Mouse (Mus musculus): ENCODE measurements around the gene Dctn1. TPM values are rescaled to one million over a fixed set of nuclear protein-coding genes. Genes with fewer than 3 reads are reported as not detected.

Dctn1 gene
- 100 to 1,000 TPM; 398 to 403 TPM for total RNA-seq (2021)
- long read RNA-seq, full-length matches to known transcripts = 68 of 542 reads
- long read RNA-seq, partial matches to known transcripts = 394 of 542 reads
- long read RNA-seq, other reads (novel, unspliced or antisense) = 80 of 542 reads

DNA sequence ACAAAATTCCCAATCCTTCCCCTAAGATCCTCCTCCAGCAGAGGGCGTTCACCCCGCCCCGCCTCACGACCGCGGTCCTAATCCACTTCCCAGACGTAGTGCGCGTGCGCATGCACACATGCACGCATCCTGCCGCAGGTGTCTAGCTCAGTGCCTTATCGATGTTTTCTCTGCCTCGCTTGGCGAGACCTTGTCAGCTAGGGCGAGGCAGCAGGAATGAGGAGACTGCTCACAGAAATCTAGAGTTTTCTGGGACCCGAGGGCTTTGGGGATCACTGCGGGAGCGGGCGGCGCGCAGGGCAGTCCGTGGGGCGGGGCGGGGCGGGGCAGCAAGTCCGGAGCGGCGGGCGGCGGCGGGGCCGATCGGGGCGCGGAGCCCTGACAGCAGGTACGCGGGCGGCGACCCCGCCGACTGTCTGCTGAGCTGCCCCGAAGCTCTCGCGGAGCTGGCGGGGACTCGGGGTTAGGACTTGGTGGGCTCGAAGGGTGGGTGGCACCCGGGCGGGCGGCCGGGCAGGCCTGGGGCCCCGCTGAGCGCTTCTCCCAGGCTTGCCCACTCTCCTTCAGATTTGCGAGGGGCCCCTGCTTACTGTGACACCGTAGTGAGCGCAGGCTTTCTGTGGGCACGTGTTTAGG is at the start of gene Dctn1:
Gene Dctn1 (plus strand): TSS at position 314 of the 636 bp plus-strand sequence.
- DNase-seq (ENCODE audit: low spot score in 2 of 2) = peak; percentile 93 to 95

DNA sequence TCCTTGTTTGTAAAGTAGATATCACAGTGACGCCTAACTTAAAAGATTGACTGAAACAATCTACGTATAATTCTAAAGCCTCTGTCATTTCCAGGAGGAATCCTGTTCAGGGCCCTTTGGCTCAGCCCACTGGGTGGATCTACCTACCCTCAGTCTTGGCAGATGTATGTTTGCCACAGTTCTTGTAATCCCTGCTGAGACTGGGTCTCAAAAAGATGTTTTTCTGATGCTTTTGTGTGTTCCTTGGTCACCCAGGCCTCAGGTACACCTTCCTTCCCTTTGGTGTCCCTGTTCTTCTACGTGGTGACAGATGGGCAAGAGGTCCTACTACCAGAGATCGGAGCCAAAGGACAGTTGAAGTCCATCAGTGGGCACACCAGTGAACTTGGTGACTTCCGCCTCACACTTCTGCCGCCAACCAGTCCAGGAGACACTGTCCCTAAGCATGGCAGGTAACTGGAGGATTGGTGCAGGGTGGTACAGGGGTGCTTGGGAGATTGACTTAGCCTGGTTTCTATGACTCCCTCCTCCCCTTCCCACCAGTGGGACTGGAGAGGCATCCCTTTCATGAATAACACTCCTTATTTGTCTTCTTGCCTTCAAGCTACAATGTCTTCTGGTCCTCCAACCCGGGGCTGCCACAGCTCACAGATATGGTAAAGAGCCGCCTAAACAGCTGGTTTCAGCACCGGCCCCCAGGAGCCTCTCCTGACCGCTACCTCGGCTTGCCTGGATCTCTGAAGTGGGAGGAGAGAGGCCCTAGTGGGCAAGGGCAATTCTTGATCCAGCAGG is 49.2 kb upstream of the Dctn1 start:
- no peak for DNase-seq (ENCODE audit: low spot score in 2 of 2)

DNA sequence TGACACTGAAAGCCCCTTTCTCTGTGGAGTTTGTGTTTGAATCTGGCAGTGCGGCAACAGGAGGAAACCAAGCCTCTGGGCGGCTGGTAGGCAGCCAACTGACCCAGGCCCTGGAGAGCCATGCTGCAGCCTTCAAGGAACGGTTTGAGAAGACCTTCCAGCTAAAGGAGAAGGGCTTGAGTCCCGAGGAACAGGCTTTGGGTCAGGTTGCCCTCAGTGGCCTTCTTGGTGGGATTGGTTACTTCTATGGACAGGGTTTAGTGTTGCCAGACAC is 48.6 kb upstream of the Dctn1 start:
- no peak for DNase-seq (ENCODE audit: low spot score in 2 of 2)

DNA sequence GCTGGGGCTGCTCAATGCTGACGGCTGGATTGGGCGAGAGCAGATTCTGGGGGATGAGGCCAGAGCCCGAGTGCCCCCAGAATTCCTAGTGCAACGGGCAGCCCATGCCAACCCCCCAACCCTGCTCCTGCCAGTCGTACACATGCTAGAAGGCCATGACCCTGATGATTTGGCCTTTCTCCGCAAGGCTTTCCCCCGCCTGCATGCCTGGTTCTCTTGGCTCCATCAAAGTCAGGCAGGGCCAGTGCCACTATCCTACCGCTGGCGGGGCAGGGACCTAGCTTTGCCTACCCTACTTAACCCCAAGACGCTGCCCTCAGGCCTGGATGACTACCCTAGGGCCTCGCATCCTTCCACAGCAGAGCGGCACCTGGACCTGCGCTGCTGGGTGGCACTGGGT is 48.1 kb upstream of the Dctn1 start:
- DNase-seq (ENCODE audit: low spot score in 2 of 2) = no peak

DNA sequence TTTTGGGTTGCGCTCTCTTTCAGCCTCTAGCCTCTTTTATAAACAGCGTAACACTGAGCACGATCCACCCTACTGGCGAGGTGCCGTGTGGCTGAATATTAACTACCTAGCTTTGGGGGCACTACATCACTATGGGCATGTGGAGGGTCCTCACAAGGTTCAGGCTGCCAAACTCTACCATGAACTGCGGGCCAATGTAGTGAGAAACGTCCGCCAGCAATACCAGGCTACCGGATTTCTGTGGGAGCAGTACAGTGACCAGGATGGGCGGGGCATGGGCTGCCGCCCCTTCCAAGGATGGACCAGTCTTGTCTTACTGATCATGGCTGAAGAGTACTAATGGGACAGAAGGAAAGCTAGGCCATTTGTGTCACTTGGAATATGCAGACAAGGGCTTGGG is 47.4 kb upstream of the Dctn1 start:
- DNase-seq (ENCODE audit: low spot score in 2 of 2) = no peak

DNA sequence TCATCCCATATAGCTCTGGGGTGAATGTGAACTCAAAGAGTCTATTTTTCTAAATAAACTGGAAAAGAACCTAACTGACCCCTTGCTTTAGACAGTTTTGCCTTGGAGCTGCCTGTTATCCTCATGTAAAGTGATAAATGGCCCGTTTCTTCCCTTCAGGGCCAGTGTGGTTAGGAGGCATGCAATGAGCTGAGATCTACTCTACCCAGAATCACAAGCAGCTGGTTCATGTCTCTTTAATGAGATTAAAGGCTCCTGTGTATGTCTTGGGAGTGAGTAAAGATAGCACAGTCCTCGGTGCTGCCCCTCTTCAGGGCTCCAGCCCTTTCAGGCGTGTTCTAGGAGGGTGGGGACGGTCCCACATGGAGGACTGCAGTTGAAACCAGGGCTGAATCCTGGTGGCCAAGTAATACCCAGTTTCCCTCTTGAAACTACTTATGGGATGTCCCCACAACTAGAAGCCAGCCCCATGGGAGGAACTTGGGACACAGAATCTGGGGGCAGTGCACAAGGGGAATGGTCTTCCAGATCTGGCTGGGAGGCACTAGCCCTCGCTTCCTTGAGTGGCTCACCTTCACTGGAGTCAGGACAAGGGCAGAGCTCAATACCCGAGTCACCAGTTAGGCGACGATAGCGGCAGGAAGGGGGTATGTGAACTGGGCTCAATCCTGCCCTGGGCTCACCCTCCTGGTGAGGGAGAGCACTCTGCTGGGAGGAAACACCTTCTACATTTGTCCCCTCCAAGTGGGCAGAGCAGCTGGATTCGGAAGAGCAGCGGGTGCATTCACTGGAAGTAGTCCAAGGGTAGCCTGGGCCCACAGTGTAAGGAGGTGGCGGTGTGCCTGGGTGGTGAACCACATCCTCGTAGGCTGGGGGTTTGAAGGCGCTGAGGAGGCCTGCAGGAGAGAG is 46.6 kb upstream of the Dctn1 start:
- DNase-seq (ENCODE audit: low spot score in 2 of 2) = no peak

DNA sequence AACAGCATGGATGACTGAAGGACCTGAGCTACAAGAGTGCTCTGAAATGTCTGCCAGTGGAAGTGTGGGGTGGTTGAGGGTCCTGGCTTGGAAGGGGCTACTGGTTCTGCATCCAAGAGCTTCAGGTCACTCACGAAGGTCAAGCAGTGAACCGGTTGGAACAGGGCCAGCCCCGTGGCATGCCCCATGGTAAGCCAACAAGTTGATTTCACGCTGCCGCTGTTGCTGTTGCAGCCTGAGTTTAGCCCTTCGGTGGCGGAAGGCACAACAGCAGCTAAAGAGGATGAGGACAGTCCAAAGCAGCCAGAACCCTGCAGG is 46.0 kb upstream of the Dctn1 start:
- DNase-seq (ENCODE audit: low spot score in 2 of 2) = no peak

DNA sequence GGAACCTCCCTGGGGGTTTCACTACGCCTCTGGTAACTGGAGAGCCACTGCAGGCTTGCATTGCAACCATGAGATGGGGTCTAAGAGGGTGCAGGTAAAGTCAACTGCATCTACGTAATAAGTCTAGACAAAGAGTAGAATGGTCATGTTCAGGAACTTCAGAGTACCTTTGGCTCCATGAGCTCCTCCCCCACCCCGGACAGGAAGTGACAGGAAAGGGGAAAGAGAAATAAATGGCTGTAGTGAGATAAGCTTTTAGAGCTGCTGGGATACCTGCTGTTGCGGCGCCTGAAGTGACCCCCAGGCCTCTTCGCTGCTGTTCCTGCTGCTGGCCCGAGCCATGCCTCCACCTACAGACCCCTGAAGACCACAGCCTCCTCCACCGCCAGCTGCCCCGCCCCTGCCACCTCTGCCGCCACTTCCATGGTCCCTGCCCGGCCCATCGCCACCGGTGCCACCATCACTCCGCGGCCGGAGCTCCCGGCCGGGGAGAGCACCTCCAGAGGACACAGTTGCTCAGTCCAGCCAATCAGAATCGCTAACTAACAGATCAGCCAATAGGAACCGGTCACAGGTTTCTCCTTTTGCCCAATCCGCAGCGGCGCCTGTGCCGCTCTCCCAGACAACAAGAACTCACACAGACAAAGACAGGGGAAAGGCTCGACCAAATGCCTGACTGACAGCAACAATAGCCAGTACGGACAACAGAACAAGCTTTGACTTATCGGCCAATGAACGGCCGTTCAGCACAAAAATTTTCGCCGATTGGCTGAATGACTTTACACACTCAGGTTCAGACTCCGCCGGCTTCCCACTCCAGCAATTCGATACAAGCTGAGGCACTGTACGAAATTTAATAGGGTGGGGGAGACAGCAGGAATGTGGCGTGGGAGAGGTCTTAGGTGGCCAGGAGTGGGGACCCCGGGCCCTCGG is 44.5 kb upstream of the Dctn1 start, which contains the start of gene Wbp1:
Gene Wbp1 (minus strand): TSS at position 630 of the 933 bp plus-strand sequence.
- DNase-seq (ENCODE audit: low spot score in 2 of 2) = peak; percentile 97 to 99

DNA sequence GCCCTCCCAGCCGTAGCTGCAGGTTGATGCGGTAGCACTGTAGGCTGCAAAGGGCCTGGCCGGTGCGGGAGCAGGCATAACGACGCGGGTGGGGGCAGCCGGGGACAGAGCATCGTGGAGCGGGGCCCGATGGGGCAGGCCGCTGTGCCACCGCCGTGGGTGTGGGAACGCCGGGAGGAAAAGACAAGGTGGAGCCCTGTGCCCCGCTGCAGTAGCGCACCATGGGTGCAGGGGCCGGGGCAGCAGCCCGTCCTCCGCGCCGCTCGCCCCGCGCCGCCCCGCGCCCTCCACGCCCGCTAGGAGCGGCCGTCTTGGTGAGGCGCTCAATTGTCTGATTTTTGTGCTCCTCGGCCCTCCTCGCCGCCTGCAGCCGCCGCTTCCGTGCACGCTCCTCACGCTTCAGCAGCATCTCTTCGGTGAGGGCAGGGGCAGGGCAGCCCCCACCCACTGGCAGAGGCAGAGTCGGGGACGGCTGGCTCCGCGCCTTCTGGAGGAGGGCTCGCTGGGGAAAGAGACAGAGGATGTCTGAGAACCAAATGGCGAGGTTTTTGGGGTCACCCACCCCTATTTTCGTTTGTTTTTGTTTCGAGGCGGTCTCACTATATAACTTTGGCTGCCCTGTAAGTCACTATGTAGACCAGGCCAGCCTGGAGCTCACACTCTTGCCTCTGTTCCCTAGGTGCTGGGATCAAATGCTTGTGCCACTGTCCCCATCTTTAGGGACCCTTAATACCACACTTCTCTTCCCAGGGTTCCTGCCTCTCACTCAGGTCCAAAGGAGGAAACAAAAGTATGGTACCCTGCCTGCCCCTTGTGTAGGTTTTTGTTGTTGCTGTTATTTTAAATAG is 43.6 kb upstream of the Dctn1 start:
- no peak for DNase-seq (ENCODE audit: low spot score in 2 of 2)

DNA sequence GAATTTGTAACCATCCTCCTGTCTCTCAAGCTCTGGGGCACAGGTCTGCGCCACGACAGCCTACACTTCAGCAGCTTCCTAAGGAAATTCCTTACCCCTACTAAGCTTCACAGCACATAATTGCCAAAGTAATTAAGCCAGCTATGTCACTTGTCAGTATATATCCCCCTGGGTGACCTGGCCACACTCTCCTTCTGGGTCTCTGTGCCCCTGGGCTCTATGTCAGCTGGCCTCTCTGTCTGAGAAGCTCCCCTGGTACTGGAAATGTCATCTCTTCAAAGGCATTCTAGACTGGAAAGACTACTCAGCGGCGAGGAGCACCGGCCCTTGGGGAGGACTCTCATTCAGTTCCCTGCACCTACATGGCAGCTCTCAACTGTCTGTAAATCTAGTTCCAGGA is 42.8 kb upstream of the Dctn1 start:
- DNase-seq (ENCODE audit: low spot score in 2 of 2) = no peak

DNA sequence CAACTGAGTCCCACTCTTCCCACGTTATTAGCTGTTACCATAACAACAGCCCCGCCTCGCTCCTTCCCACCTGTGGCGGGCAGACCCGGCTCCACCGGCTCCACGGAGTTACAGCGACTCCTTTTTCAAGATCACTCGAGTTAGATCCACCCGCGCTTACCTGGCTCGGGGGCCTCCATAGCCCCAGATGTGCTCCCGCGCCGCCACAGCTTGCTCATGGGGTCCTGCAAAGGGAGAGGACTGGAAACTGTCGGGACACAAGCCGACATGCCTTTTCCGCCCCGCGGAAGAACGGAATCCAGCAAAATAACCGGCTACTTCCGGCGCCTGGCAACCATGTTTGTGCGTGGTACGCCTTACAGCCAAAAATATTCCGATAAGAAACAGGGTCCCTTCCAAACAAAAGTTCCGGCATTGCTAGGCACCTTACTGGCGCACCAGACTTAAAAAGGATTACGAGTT is 40.8 kb upstream of the Dctn1 start:
- peak; percentile 82 to 93 for DNase-seq (ENCODE audit: low spot score in 2 of 2)

DNA sequence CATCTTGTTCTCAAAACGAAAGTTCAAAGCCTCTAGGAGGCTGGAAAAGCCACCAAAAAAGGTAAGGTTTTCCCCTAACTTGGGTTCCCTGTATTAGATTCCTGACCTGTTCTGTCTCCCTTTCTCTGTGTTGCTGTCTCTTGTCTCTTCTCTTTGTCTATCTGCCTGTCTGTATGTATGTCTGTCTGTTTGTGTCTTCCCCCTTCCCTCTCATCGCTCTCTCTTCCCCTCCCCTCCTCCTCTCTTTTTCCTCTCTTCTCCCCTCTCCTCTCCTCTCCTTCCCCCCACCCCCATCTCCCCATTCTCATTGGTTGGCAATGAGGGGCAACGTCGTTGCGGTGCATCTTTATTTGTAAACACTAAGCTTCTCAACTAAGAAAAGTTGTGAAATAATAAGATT is 40.4 kb upstream of the Dctn1 start, which contains the start of gene Ino80b:
Gene Ino80b (minus strand): TSS at position 101 of the 400 bp plus-strand sequence.
- DNase-seq (ENCODE audit: low spot score in 2 of 2) = no peak

DNA sequence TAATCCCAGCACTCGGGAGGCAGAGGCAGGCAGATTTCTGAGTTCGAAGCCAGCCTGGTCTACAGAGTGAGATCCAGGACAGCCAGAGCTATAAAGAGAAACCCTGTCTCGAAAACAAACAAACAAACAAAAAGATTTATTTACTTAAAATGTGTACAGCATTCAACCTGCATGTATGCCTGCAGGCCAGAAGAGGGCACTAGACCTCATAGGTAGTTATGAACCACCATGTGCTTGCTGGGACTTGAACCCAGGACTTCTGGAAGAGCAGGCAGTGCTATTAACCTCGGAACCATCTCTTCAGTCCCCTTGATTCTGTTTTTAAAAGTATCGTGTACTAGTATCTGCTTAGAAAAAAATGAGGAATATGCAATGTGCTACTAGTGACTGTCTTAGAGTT is 38.3 kb upstream of the Dctn1 start:
- DNase-seq (ENCODE audit: low spot score in 2 of 2) = no peak

DNA sequence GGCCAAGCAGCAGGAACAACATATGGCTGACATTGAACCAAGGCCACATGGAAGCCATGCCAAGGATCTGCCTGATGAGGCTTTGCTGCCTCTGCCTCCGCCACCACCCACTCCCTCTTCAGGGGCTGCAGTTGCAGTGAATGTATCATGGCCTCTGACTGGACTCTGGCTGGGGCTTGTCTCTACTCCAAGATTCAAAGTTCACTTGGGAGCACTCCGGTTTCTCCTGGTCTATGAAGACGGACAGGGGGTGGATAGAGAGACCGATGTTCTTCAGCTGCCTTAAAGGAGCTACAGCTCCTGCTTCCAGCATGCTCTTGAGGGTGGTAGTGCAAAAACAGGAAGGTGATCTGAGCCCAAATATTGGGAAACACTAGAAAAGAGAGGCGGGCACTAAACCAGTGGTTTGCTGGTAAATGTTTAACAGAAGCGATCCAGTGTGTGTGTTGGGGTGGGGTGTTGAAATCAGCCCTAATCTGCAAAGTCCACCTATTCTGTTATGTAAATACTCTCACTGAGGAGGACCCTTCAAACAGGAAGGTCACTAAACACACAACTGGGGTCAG is 34.2 kb upstream of the Dctn1 start:
- no peak for DNase-seq (ENCODE audit: low spot score in 2 of 2)

DNA sequence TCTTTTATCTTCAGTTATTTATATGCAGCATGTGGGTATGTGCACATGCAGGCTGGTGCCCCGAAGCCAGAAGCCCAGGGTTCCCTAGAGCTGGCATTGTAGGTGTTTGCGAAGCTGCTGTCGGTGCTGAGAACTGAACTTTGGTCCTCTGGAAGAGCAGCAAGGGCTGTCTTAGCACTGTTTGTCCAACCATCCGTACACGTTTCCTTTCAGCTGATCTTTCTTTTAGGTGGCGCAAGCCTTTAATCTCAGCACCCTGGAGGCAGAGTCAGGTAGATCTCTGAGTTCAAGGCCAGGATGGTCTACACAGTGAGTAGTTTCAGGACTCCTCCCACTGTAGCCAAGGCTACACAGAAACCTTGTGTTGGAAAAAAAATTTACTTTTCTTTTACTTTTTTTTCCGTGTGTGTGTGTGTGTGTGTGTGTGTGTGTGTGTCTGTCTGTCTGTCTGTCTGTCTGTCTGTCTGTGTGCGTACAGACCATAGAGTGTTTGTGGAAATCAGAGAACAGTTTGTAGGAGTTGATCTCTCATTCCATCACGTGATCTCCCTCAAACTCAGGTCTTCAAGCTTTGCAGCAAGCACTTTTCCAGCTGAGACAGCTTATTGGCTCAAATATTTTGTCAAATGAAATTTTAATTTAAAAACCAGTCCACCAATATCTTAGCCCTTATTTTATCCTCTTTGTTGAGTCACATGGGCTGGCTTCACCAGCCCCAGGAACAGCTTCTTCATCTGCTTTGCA is 33.4 kb upstream of the Dctn1 start:
- DNase-seq (ENCODE audit: low spot score in 2 of 2) = no peak

DNA sequence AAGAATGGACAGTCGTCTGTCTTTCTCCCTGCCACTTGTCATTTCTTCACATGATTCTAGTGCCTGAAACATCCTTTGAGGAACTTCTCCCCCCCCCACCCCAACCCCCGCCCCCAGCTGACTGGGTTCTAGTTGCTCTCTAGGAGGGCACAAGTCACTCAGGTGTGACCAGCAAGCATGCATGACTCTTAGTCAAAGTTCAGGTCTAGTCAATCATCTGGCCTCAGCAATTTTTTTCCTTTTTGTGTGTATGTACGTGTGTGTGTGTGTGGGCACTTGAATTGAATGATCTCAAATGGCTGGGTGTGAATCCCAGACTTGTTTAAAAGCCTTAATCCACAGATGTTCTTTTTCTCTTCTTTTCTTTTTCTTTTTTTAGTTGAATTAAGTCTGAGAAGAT is 31.5 kb upstream of the Dctn1 start:
- DNase-seq (ENCODE audit: low spot score in 2 of 2) = no peak

DNA sequence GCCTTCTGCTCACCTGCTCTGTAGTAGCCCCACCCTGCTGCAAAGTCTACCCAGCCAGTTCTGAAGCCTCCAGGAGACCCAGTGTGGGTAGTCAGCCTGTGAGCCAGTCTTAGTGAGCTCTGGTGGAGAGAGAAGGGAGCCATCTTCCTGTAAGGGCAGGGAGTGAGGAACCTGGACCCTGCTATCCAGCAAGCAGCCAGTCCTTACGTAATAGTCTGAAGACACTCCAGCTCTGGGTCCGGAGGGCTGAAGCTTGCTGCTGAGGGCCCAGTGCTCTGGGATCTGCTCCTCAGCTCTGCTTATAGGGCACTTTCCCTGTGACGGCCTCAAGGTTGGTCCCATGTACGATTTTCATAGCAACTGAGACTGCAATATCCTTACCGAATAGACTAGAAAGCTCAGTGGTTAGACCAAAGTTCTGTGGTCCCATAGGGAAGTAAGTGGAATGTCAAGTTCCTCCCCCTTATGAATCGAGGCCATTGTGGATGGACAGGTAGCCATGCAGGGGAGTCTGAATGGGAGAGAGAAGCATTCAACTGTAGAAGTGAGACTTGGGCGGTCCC is 30.7 kb upstream of the Dctn1 start, which contains the start of gene Rtkn:
Gene Rtkn (plus strand): TSS at position 513 of the 563 bp plus-strand sequence.
- DNase-seq (ENCODE audit: low spot score in 2 of 2) = no peak

DNA sequence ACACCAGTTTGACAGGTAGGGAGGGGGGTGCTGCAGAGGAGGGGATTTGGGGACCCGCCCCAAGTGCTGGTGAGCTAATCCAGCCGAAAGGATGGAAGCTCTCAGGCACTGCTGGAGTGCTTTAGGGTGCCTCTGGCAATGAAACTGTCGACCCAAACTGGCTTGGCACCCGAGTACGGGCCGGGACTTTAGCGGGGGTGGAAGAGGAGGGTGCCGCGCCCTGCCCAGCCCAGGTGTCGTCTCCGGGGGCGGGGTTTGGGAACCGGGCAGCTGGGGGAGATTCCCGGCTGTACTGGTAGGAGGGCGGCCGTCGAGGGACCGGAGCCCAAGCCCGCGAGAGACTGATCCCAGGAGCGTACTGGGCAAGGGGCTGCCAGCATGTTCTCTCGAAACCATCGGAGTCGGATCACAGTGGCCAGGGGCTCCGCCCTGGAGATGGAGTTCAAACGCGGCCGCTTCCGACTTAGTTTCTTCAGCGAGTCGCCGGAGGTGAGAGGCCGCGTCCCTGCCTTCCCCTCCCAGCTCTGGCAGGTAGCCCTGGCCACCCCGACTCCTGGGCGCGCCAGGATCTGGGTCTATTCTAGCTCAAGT is 30.1 kb upstream of the Dctn1 start:
- DNase-seq (ENCODE audit: low spot score in 2 of 2) = no peak
